Mouse (Mus musculus) embryo, embryonic 10.5 days (tissue): Measurements from ENCODE around the gene Fiz1.

ENCODE experiments used
- DNase-seq: peaks from one replicate; pipeline ENCODE4 v3.0.0-alpha.2; 2015; ENCODE audit warnings: low spot score

The Fiz1 gene

GRCm38 (mm10) chr7:5014251-5015117, at the start of gene Fiz1, which contains the start of gene Zfp524:
TSS of gene Fiz1 (minus strand) at chr7:5014697.
TSS of gene Zfp524 (plus strand) at chr7:5014415.
- DNase-seq = peak; percentile 99

GRCm38 (mm10) chr7:5062360-5063001, 48.0 kb upstream of the Fiz1 start:
- peak; percentile 95 for DNase-seq

GRCm38 (mm10) chr7:5061774-5062359, 47.4 kb upstream of the Fiz1 start, which contains the start of gene U2af2:
TSS of gene U2af2 (plus strand) at chr7:5062143.
- DNase-seq = peak; percentile 91

GRCm38 (mm10) chr7:5060944-5061773, 46.7 kb upstream of the Fiz1 start:
- peak; percentile 99 for DNase-seq

GRCm38 (mm10) chr7:5060239-5060731, 45.8 kb upstream of the Fiz1 start:
- peak; percentile 90 for DNase-seq

- no peak for DNase-seq
Measured at GRCm38 (mm10) chr7:5059421-5059820, 44.9 kb upstream of the Fiz1 start.

- DNase-seq = no peak
Measured at GRCm38 (mm10) chr7:5058631-5059030, 44.1 kb upstream of the Fiz1 start.

- DNase-seq = peak; percentile 23
Measured at GRCm38 (mm10) chr7:5057804-5058203, 43.3 kb upstream of the Fiz1 start.

DNA sequence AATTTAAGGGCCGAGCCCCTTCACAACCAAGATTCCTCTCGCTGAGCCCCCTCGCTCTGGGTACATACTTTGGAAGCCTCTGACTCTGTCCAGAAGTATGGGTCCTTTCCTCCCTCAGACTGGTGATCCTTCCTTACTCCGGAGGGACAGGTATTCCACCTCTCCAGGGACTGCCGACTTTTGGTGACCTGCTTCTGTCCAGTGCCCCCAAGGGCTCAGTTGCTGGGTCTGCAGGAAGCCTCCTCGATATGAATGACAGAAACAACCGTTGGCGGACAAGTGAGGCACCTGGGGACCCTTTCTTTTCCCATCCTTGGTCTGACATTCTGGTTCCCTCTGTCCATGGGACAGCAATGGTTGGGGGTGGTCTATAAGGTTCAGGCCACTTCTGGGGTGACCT, 42.9 kb upstream of the Fiz1 start:
- DNase-seq = no peak

DNA sequence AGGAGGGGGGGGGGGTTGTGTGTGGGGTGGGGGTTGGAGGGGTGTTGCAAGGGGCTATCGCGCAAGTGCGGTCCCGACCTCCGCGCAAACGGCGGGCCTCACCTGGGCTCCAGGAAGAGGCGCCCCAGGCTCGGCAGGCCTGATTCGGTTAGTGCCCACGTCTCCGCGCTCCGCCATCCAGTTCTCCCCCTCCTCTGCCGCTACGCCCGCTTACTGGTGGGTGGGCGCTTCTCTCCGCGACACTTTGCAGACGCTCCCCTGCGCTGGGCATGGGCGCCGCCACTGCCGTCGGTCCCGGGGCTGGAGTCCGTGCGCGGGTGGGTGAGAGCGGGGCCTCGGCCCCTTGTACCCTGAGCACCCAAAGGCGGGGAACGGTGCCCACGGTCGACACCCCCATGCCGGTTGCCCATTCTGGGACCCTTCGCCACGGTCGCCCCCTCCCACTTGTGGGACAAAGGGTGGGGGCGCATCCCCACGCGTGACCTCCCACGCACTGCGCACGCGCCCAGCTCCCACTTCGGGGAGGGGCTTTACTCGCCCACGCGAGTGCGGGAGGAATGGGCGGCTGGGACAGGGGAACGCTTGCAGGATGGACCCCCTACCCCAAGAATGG, 42.3 kb upstream of the Fiz1 start:
- DNase-seq = peak; percentile 28

DNA sequence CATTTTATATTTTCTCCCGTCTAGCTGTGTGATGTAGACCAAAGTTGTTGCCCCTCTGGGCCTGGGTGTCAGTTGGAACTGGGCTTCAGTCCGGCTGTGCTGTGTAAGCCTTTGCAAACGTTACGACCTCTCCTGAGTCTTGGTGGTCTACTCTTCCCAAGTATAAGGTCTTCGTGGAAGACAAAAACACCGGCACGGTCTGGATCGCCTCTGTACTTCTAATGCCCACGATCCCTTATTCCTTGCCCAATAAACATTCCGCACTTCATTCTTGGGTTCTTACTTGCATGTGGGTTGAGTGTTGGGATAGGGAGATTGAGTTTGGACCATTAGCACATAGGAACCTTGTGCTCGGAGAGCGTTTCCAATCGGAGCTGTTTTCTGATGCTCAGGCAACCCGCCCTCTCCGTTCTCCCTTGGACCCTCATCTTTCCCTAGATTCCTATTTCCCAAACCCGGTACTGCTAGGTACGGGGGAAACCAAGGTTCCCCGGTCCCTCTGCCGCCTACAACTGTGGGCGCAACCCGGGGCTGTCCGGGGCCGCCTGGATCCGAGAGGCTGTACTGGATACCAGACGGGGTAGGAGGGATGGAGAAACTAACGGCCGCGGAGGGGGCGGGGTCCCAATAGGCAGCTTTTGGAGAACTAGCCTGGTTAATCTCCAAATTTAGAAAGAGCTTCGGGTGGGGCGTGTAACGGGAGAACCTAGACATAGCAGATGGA, 39.1 kb upstream of the Fiz1 start:
- peak; percentile 55 for DNase-seq

DNA sequence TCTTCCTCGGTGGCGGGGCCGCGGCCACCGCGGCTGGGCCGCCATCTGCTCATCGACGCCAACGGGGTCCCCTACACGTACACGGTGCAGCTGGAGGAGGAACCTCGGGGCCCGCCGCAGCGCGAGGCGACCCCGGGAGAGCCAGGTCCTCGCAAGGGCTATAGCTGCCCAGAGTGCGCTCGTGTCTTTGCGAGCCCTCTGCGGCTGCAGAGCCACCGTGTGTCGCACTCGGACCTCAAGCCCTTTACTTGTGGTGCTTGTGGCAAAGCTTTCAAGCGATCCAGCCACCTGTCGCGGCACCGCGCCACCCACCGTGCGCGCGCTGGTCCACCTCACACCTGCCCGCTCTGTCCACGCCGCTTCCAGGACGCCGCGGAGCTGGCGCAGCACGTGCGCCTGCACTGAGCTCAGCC, 38.4 kb upstream of the Fiz1 start:
- DNase-seq = peak; percentile 15

DNA sequence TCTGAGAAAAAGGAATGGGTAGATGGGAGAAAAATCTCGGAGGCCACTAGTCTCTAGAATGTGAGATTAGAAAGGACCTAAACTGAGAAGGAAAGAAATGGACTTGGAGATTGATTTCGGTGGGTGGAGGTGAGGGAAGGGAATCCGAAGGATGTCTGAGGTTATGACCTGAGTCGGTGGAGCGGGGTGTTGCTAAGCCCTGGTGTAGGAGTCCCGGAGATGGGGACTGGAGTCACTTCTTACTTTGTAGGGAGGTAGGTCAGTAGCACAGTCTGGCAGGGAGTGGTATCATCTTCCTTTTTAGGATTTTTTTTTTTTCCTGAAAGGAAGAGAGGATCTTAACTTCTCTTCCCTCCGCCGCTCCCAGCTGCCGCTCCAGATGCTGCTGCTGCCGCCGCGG, 37.9 kb upstream of the Fiz1 start:
- peak; percentile 52 for DNase-seq

DNA sequence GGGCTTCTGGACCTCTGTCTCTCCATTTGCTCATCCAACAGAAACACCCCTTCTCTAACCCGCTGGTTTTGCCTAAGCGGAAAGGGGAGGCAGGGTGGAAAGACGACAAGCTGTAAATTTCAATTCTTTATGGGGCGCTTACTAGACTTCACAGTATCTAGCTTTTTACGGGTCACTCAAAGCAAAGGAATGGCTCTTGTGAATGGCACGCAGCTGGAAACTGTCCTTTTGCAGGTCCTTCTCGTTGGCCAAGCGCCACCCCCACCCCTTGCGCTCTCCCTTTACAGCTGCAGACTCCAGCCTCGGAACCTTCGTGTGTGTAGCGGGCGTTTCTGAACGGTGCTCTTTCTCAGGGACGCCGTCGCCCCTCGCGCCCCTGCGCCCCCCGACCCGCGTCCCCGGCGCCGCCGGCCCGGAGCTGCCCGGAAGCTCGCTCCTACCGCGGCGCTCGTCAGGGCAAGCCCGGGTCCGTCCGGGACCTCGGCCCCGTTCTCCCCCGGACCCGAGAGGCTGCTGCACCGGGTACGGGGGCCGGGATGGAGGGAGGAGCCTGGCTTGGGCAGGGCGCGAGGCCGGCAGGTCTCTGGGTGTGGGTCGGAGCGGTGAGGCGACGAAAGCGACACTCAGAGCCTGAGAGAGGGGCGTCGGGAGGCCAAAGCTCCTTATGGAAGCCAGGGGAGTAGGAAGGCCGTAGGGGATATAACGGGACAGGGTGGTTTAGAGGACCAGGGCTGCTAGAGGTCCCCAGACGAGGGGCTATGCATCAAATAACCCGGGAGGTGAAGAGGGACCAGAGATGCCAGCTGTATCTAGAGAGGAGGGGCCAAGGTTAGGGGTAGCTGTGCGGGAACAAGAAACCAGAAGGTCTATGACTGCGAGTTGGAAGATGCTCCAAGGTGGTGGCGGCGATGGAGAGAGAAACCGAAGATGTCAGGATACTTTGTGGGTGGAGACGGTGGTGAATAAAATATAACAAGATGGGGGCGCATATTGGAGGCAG, 37.0 kb upstream of the Fiz1 start, which contains the start of gene Zfp580:
TSS of gene Zfp580 (plus strand) at position 346 of the 1,000 bp plus-strand sequence.
- DNase-seq = peak; percentile 86

GRCm38 (mm10) chr7:5047313-5047712, 32.8 kb upstream of the Fiz1 start:
- DNase-seq = peak; percentile 62

- DNase-seq = no peak
Measured at GRCm38 (mm10) chr7:5046112-5046511, 31.6 kb upstream of the Fiz1 start.

DNA sequence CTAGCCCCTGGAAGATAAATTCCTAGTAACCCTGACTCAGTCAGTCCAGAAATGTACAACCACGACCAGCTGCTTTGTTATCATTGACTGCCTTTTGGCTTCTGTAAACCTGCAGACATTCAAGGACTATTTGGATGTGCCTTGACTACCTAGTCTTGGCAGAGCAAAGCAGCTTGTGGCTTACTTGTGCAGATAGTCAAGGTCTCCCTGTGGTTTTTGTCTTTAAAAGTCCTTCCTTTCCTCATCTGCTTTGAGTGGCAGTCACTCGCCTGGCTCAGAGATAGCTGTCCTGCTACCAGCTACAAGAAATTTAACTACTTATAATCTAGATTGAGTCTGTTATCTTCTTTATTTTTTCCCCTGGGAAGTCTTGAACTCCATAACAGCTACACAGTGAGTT, 30.5 kb upstream of the Fiz1 start:
- no peak for DNase-seq

- DNase-seq = peak; percentile 13
Measured at GRCm38 (mm10) chr7:5038940-5039339, 24.4 kb upstream of the Fiz1 start.

DNA sequence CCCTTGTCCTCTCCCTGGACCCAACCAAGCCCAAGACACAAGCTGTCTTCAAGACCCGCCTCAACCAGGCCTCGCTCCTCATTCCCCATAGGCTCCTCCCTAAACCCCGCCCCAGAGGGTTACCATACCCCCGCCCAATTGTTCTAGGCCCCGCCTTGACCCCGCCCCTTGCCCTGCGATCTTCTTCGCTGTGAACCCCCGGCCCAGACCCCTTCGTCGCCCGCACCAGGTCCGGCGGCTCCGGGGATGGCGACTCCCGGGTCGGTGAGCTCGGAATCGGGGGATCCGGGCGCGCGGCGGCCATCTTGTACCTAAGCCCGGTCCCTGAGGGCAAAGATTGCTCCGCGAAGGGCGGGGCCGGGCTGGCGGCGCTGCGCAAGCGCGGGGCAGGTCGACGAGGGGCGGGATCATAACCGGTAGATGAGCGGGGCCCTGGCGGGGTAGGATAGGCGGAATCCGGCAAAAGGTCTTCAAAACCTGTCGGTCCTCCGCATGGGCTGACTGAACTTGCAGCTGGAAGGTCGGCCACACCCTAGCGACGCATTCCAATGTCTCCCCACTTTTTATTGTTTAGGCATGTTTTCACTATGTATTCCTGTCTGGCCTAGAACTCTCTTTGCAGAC, 23.7 kb upstream of the Fiz1 start, which contains the start of gene Zfp784:
TSS of gene Zfp784 (minus strand) at position 338 of the 624 bp plus-strand sequence.
- peak; percentile 94 for DNase-seq
